Mouse (Mus musculus) A20 (cell line): ENCODE data around the gene Gm1527.
"Not testable (repeated sequence)": the region's sequence is repeated elsewhere in the genome, so short reads cannot be mapped to it uniquely, and the experiment has no call there.

ENCODE experiments used
- DNase-seq: peaks from one replicate; pipeline ENCODE4 v3.0.0-alpha.2; 2011; ENCODE audit warnings: low read depth, low spot score

Gm1527 gene

GRCm38 (mm10) chr3:28892317-28892716, at the start of gene Gm1527:
TSS of gene Gm1527 (plus strand) at chr3:28892617.
- no peak for DNase-seq

GRCm38 (mm10) chr3:28843231-28843630, 49.2 kb upstream of the Gm1527 start:
- DNase-seq = no peak

GRCm38 (mm10) chr3:28847115-28847514, 45.3 kb upstream of the Gm1527 start:
- DNase-seq = no peak

GRCm38 (mm10) chr3:28852174-28852573, 40.2 kb upstream of the Gm1527 start:
- DNase-seq = not testable (repeated sequence)

- not testable (repeated sequence) for DNase-seq
Measured at GRCm38 (mm10) chr3:28859630-28860392, 32.6 kb upstream of the Gm1527 start.

- not testable (repeated sequence) for DNase-seq
Measured at GRCm38 (mm10) chr3:28896966-28897365, 4.5 kb downstream of the Gm1527 start.

GRCm38 (mm10) chr3:28965931-28966330, 73.5 kb downstream of the Gm1527 start:
- no peak for DNase-seq

GRCm38 (mm10) chr3:28968851-28969250, 76.4 kb downstream of the Gm1527 start:
- peak; percentile 32 for DNase-seq
